Mouse (Mus musculus): ENCODE results near the gene Cd53. TPM values are rescaled to one million over a fixed set of nuclear protein-coding genes. Genes with fewer than 3 reads are reported as not detected.

Cd53 gene
- polyA plus RNA-seq (2014; fragmentation: Illumina TruSeq; extraction: RNeasy Lipid Tissue Mini Kit (QIAGEN cat#74804); ENCODE audit: low read depth, low replicate concordance): 6.3 TPM

GRCm38 (mm10) chr3:106789930-106790329, at the start of gene Cd53:
Cd53 (minus strand) TSS chr3:106790149.

GRCm38 (mm10) chr3:106826187-106826586, 36.2 kb upstream of the Cd53 start, which contains the start of gene Olfr266:
Olfr266 (minus strand) TSS chr3:106826287.

Other genes starting within 250 kb of the Cd53 start
- gene Dram2, start 242.4 kb downstream of the Cd53 start, polyA plus RNA-seq (2014; fragmentation: Illumina TruSeq; extraction: RNeasy Lipid Tissue Mini Kit (QIAGEN cat#74804); ENCODE audit: low read depth, low replicate concordance): 103 TPM
- gene Cept1, start 242.3 kb downstream of the Cd53 start, polyA plus RNA-seq (2014; fragmentation: Illumina TruSeq; extraction: RNeasy Lipid Tissue Mini Kit (QIAGEN cat#74804); ENCODE audit: low read depth, low replicate concordance): 25.5 TPM
- 15.0 TPM for gene Lrif1, start 105.2 kb downstream of the Cd53 start, polyA plus RNA-seq (2014; fragmentation: Illumina TruSeq; extraction: RNeasy Lipid Tissue Mini Kit (QIAGEN cat#74804); ENCODE audit: low read depth, low replicate concordance)
- gene Olfr266, start 36.1 kb upstream of the Cd53 start, polyA plus RNA-seq (2014; fragmentation: Illumina TruSeq; extraction: RNeasy Lipid Tissue Mini Kit (QIAGEN cat#74804); ENCODE audit: low read depth, low replicate concordance): not detected
- not detected for gene Kcna3, start 246.0 kb upstream of the Cd53 start, polyA plus RNA-seq (2014; fragmentation: Illumina TruSeq; extraction: RNeasy Lipid Tissue Mini Kit (QIAGEN cat#74804); ENCODE audit: low read depth, low replicate concordance)

Data from heart, adult 10 weeks (tissue).